Mouse (Mus musculus) brain, embryonic 14.5 days (tissue): Measurements from ENCODE around the gene Fars2.

Experiments
- CTCF ChIP-seq: fragments of 200-500 bp; IDR thresholded peaks from 2 replicates; pipeline ENCODE4 v1.5.1; 2012; ENCODE audit warnings: inconsistent platforms, mild to moderate bottlenecking, moderate library complexity, borderline replicate concordance; ENCODE audit not compliant: insufficient read depth, insufficient read length; ENCODE audit errors: extremely low read depth
- POLR2A ChIP-seq: fragments of 200-500 bp; IDR thresholded peaks from 2 replicates; pipeline ENCODE4 v1.6.1; 2012; ENCODE audit warnings: mild to moderate bottlenecking, inconsistent platforms, borderline replicate concordance; ENCODE audit not compliant: poor library complexity, insufficient read depth, insufficient read length, severe bottlenecking; ENCODE audit errors: extremely low read depth

DNA sequence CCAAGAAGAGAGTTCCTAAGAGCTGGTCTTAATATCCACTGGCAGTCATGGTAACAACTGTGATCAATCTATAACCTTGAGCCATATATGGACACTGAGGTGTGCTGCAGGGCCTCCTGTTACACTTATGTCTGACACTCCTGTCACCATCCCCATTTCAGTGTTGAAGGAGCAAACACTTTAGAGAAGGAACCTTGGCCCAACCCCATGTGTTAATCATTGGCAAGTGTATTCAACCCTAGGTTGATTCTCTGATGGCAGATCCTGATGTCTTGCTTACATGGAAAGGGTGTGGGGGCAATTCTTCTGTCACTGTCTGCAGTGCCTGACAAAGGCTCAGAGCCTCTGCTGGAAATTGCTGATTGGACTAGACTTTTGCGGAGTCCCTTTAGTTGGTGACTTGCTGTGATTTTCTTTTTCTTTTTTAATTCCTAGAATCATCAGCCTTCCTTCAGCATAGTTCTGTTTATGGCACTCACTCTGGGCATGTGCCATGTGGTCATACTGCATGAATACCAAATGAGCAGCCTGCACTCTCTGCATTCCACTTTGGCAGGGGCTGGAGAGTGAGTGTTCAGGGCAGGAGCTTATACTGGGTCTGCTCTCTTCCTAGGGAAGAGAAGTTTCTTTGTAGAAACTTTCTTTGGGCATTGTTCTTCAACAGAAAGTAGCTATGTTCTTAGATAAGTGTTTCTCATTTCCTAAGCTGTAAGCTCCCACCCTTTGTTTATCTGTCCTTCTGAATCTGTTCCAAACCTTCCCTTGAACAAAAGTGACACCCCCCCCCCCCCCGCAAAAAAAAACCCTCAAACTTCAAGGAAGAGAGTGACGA lies 181.0 kb downstream of the Fars2 start:
- TF ChIP-seq CTCF (no peak), POLR2A (no peak)
